Mouse (Mus musculus): Measurements from ENCODE around the gene Itga3. TPM values are rescaled to one million over a fixed set of nuclear protein-coding genes. Genes with fewer than 3 reads are reported as not detected.

Gene Itga3
- total and polyA plus RNA-seq, 3 experiments = not detected

- Histone ChIP-seq H3K4me3 (ENCODE audit: control insufficient read depth in 1 of 2, insufficient read depth in 1 of 2, low read depth in 2 of 2, low read length in 2 of 2) (no peak overlapping the region), H3K27me3 (ENCODE audit: control insufficient read depth in 1 of 2, insufficient read depth in 2 of 2, low read length in 2 of 2) (no peaks in the 10 kb centered on the region), H3K36me3 (ENCODE audit: control insufficient read depth in 1 of 2, insufficient read depth in 2 of 2, low read length in 2 of 2) (peaks cover 10 to 72% of the 10 kb centered on the region in 2 experiments), H3K4me1 (ENCODE audit: control insufficient read depth in 1 of 2, insufficient read depth in 2 of 2, low read length in 2 of 2) (peaks cover 40 to 77% of the 10 kb centered on the region in 2 experiments), H3K27ac (ENCODE audit: control insufficient read depth, low read depth, low read length) (peak overlapping the region; percentile 63), H3K9me3 (replicated peaks; ENCODE audit: insufficient read depth, low read length) (no peaks in the 10 kb centered on the region), H3K9ac (ENCODE audit: control insufficient read depth, low read depth, low read length, poor library complexity, severe bottlenecking) (peak overlapping the region; percentile 25), H3K79me2 (ENCODE audit: control insufficient read depth, insufficient read depth, low read length, poor library complexity) (peaks cover 48% of the 10 kb centered on the region)
- TF ChIP-seq NELFE (IDR thresholded peaks at IDR 0.05; ENCODE audit: low read depth, low read length) = peak; percentile 21; the same call in 1 of the 2 replicates
- no peak for TF ChIP-seq CHD1 (IDR thresholded peaks at IDR 0.05; ENCODE audit: low read depth, low read length)
- DNase-seq (ENCODE audit: low read depth, low spot score) = no peak
Measured at GRCm38 (mm10) chr11:95000128-95000527, 76.5 kb downstream of the Itga3 start.

- Histone ChIP-seq H3K9ac (ENCODE audit: control insufficient read depth, low read depth, low read length, poor library complexity, severe bottlenecking) (peak overlapping the region; percentile 43), H3K27me3 (ENCODE audit: control insufficient read depth in 1 of 2, insufficient read depth in 2 of 2, low read length in 2 of 2) (no peaks in the 10 kb centered on the region), H3K79me2 (ENCODE audit: control insufficient read depth, insufficient read depth, low read length, poor library complexity) (peaks cover 68% of the 10 kb centered on the region), H3K27ac (ENCODE audit: control insufficient read depth, low read depth, low read length) (peak overlapping the region; percentile 77), H3K9me3 (replicated peaks; ENCODE audit: insufficient read depth, low read length) (no peaks in the 10 kb centered on the region), H3K36me3 (ENCODE audit: control insufficient read depth in 1 of 2, insufficient read depth in 2 of 2, low read length in 2 of 2) (peaks cover 10 to 66% of the 10 kb centered on the region in 2 experiments), H3K4me1 (ENCODE audit: control insufficient read depth in 1 of 2, insufficient read depth in 2 of 2, low read length in 2 of 2) (peaks cover 45 to 78% of the 10 kb centered on the region in 2 experiments), H3K4me3 (ENCODE audit: control insufficient read depth in 1 of 2, insufficient read depth in 1 of 2, low read depth in 2 of 2, low read length in 2 of 2) (peak overlapping the region; percentile 6 to 15)
- TF ChIP-seq MAZ (IDR thresholded peaks at IDR 0.05; ENCODE audit: low read depth, low read length) (0 out of 2 replicates have a peak, but pooled peaks have one; percentile 11), POLR2AphosphoS2 (IDR thresholded peaks at IDR 0.05; ENCODE audit: low read length) (no peak)
- peak; percentile 41 for DNase-seq (ENCODE audit: low read depth, low spot score)
Measured at GRCm38 (mm10) chr11:94998041-94998531, 78.5 kb downstream of the Itga3 start.

- peaks cover 45 to 73% of the 10 kb centered on the region in 2 experiments for H3K4me1 ChIP-seq (ENCODE audit: control insufficient read depth in 1 of 2, insufficient read depth in 2 of 2, low read length in 2 of 2)
- no peaks in the 10 kb centered on the region for H3K9me3 ChIP-seq (replicated peaks; ENCODE audit: insufficient read depth, low read length)
- peak overlapping the region; percentile 77 for H3K27ac ChIP-seq (ENCODE audit: control insufficient read depth, low read depth, low read length)
- peak overlapping the region; percentile 43 for H3K9ac ChIP-seq (ENCODE audit: control insufficient read depth, low read depth, low read length, poor library complexity, severe bottlenecking)
- no peaks in the 10 kb centered on the region for H3K27me3 ChIP-seq (ENCODE audit: control insufficient read depth in 1 of 2, insufficient read depth in 2 of 2, low read length in 2 of 2)
- H3K36me3 ChIP-seq (ENCODE audit: control insufficient read depth in 1 of 2, insufficient read depth in 2 of 2, low read length in 2 of 2) = peaks cover 10 to 63% of the 10 kb centered on the region in 2 experiments
- H3K79me2 ChIP-seq (ENCODE audit: control insufficient read depth, insufficient read depth, low read length, poor library complexity) = peaks cover 73% of the 10 kb centered on the region
- DNase-seq (ENCODE audit: low read depth, low spot score) = peak; percentile 93
- peak overlapping the region; percentile 6 to 15 for H3K4me3 ChIP-seq (ENCODE audit: control insufficient read depth in 1 of 2, insufficient read depth in 1 of 2, low read depth in 2 of 2, low read length in 2 of 2)
- TF ChIP-seq ZC3H11A (IDR thresholded peaks at IDR 0.05; ENCODE audit: low read depth, low read length) (no peak), ZNF384 (IDR thresholded peaks at IDR 0.05; ENCODE audit: low read depth, low read length) (no peak), RAD21 (IDR thresholded peaks at IDR 0.05; ENCODE audit: low read depth, low read length) (no peak), SIN3A (IDR thresholded peaks at IDR 0.05; ENCODE audit: low read length) (peak; percentile 93), POLR2A (IDR thresholded peaks at IDR 0.05; ENCODE audit: control insufficient read depth in 1 of 2, insufficient read depth in 1 of 2, low read depth in 1 of 2, low read length in 2 of 2, poor library complexity in 1 of 2) (peak in 1 of 2 experiments; percentile 60; a peak in 2 of 4 replicates), BHLHE40 (IDR thresholded peaks at IDR 0.05; ENCODE audit: borderline replicate concordance, low read depth, low read length) (no peak), NRF1 (IDR thresholded peaks at IDR 0.05; ENCODE audit: insufficient read depth, low read depth, low read length, poor library complexity, severe bottlenecking) (no peak), ELF1 (IDR thresholded peaks at IDR 0.05; ENCODE audit: low read depth, low read length) (peak; percentile 69; the same call in 1 of the 2 replicates), CHD2 (IDR thresholded peaks at IDR 0.05; ENCODE audit: low read length) (no peak), MAFK (IDR thresholded peaks at IDR 0.05; ENCODE audit: borderline replicate concordance, low read depth, low read length) (no peak), RCOR1 (IDR thresholded peaks at IDR 0.05; ENCODE audit: low read depth, low read length) (peak; percentile 76), MXI1 (IDR thresholded peaks at IDR 0.05; ENCODE audit: low read depth, low read length) (peak; percentile 78), GABPA (IDR thresholded peaks at IDR 0.05; ENCODE audit: low read depth, low read length) (no peak), MAZ (IDR thresholded peaks at IDR 0.05; ENCODE audit: low read depth, low read length) (0 out of 2 replicates have a peak, but pooled peaks have one; percentile 66), TAL1 (IDR thresholded peaks at IDR 0.05; ENCODE audit: low read length) (peak; percentile 82), MYC (IDR thresholded peaks at IDR 0.05; ENCODE audit: low read depth, low read length) (0 out of 2 replicates have a peak, but pooled peaks have one; percentile 52), EP300 (IDR thresholded peaks at IDR 0.05; ENCODE audit: low read depth in 1 of 2, low read length in 2 of 2) (peak; percentile 88 to 96), ZMIZ1 (IDR thresholded peaks at IDR 0.05; ENCODE audit: low read depth, low read length) (peak; percentile 84; the same call in 1 of the 2 replicates), GATA1 (IDR thresholded peaks at IDR 0.05; ENCODE audit: low read depth, low read length) (peak; percentile 92), HCFC1 (IDR thresholded peaks at IDR 0.05; ENCODE audit: low read depth, low read length) (peak; percentile 70), ETS1 (IDR thresholded peaks at IDR 0.05; ENCODE audit: low read depth, low read length) (peak; percentile 90), TCF12 (IDR thresholded peaks at IDR 0.05; ENCODE audit: low read depth, low read length) (peak; percentile 93), POLR2AphosphoS5 (IDR thresholded peaks at IDR 0.05; ENCODE audit: borderline replicate concordance, low read depth, low read length) (no peak)
Measured at GRCm38 (mm10) chr11:94997596-94997995, 79.0 kb downstream of the Itga3 start.

Data from MEL (cell line).